In the genomic region with DNA sequence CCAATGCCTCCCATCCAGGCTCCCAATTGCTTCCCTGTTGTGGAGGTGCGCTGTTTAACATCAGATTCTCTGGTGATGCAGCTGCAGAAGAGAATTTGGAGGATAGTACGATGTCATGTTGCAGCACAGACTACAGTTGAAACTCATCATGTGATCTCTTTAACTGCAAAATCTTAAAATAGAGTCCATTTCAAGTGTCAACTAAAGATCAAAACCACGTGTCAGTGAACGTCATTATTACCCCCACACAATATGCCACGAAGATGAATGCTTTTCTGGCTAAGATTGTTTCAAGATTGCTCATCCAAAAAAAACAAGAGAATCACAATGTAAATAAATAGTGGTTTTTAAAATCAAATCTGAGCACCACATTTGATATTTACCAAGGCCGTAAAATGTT, we compare ENCODE assay signal across 7 mouse cellular contexts.
"Had no signal": no experiment of that assay in that cellular context is flagged by ENCODE, and none has a peak within 500 bp of the region (broad histone marks: within the 10 kb centered on the region; RNA-seq: fewer than 3 reads in every experiment).

No protein-coding gene starts in this region.

- DNase-seq: lung, adult 2 months; lung, postnatal 14 days; lung, postnatal 36 days; right cerebral cortex, postnatal 14 days; thymus, adult 2 months; thymus, postnatal 25 days; thymus, postnatal 4 days had no signal
